Mouse (Mus musculus): ENCODE data around the gene Rpl37a. TPM values are rescaled to one million over a fixed set of nuclear protein-coding genes. Genes with fewer than 3 reads are reported as not detected.

Rpl37a gene
- polyA plus RNA-seq, 1 experiment from 2014 or later = 813 TPM

DNA sequence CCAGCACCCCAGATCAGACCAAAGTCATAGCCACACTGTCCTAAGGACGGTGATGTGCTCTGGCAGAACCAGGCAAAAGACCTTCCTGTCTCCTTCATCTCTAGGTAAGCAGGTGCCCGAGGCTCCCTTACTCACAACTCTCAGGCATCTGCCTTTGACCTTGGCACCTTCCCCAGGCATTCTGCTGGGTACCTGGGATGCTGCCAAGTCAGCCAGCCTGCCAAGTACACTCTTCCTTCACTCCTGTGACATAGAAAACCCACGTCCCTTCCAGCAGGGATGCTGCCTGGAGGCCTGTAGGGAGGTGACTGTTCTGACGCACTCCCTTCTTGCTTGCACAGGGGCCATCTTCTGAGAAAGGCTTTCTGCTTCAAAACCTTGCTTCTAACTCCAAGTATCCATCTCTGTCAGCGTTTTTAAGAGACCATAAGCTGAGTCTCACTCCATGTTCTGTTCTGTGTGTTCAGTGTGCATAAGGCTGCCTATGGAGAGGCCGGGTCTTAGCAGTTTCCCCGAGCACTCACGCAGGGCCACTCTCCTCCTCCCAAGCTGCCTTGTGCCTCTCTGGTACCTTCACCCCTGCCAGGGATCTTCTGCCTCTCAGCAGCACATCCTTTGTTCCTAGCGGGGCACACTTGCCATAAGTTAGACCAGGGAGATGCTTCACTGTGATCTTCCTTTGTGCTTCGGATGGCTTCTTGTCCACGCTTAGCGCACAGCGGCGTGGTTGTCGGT, 28.0 kb downstream of the Rpl37a start:
- Histone ChIP-seq H3K27ac (replicated peaks) (no peak overlapping the region), H3K9me3 (replicated peaks) (no peaks in the 10 kb centered on the region), H3K4me1 (replicated peaks) (no peaks in the 10 kb centered on the region), H3K9ac (no peak overlapping the region), H3K36me3 (replicated peaks) (no peaks in the 10 kb centered on the region), H3K27me3 (no peaks in the 10 kb centered on the region), H3K4me3 (replicated peaks) (no peak overlapping the region), H3K4me2 (no peak overlapping the region)
- no peak for ATAC-seq (ENCODE audit: insufficient read depth)
- 71% methylated on average over 15 of the region's 15 CpGs for WGBS (ENCODE audit: insufficient replicate concordance)

DNA sequence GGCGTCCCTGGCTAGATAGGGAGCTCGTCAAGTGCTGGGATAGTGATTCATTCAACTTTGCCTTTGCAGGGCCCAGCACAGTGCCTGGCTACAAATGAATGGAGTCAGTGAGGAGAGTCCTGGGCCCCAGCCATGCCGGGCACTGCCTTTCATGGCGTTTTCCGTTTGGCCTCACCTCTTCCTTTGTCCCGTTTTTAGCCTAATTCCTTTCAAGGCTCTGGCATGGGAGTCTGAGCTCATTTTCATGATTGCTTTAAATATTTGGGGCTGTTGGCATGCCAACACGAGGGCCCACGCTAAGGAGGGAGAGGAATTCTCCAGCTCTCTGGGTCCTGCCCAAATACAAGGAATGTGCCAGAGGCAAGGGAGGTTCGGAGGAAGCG, 28.6 kb downstream of the Rpl37a start:
- WGBS (ENCODE audit: insufficient replicate concordance) = 76% methylated on average over 10 of the region's 10 CpGs
- H3K9ac ChIP-seq = no peak overlapping the region
- no peak for ATAC-seq (ENCODE audit: insufficient read depth)
- no peaks in the 10 kb centered on the region for H3K9me3 ChIP-seq (replicated peaks)
- H3K27me3 ChIP-seq = no peaks in the 10 kb centered on the region
- H3K36me3 ChIP-seq (replicated peaks) = no peaks in the 10 kb centered on the region
- no peak overlapping the region for H3K27ac ChIP-seq (replicated peaks)
- no peak overlapping the region for H3K4me2 ChIP-seq
- no peak overlapping the region for H3K4me3 ChIP-seq (replicated peaks)
- no peaks in the 10 kb centered on the region for H3K4me1 ChIP-seq (replicated peaks)

DNA sequence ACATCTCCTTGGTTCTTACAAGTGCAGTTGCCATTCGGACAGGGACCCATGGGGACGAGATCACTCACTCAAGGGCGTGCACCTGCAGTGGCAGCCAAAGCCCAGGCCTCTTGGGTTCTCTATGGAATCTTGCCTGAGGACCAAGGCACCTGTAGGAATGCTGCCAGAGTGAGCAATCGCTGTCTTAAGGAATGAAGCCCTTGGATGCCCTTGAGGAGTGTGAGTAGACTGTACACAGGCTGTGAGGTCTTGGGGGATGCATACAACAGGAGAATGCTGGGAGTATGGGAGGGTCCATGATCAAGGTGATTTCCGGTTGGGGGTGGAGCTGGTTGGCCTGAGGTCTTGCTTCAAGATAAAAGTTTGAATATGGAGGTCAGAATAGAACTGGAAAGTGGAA, 30.3 kb downstream of the Rpl37a start:
- no peak for ATAC-seq (ENCODE audit: insufficient read depth)
- no peaks in the 10 kb centered on the region for H3K27me3 ChIP-seq
- WGBS (ENCODE audit: insufficient replicate concordance) = 61% methylated on average over 5 of the region's 5 CpGs

DNA sequence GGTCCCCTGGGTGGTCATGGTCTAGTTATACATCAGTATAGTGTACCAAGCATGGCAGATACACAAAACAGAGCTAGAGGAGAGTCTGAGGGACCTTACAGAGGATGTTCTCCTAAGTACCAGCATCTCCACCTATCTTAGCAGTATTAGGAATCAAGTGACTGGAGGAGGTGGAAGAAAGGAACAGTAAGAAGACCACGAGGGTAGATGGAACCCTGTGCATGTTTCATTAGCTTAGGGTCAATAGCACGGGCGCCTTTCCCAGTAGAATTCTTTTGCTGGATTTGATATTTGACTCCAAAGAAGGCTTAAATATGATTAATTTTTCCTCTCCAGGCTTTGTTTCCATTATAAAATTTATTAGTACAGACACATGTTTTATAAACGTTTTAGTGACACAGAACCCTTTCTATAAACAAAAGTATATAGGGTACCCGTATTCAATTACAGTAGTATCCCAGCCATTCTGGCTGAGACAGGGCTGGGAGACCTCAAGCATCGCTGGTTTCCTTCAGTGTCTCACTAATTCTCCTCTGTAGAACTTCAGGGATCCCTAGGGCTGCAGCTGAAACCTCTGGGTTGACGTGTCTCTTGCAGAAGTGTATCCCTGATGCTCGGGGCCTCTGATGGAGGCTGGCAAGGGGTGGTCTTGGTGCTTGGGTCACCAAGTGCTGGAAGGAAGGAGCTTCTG, 33.9 kb downstream of the Rpl37a start:
- Histone ChIP-seq H3K9me3 (replicated peaks) (no peaks in the 10 kb centered on the region), H3K27me3 (no peaks in the 10 kb centered on the region), H3K4me2 (no peak overlapping the region), H3K4me3 (replicated peaks) (no peak overlapping the region), H3K9ac (no peak overlapping the region), H3K27ac (replicated peaks) (no peak overlapping the region), H3K4me1 (replicated peaks) (no peaks in the 10 kb centered on the region), H3K36me3 (replicated peaks) (no peaks in the 10 kb centered on the region)
- no peak for ATAC-seq (ENCODE audit: insufficient read depth)
- WGBS (ENCODE audit: insufficient replicate concordance) = 58% methylated on average over 8 of the region's 8 CpGs

More for the DNA sequence above, 30.3 kb downstream of the Rpl37a start:
- H3K4me2 ChIP-seq = no peak overlapping the region
- no peak overlapping the region for H3K4me3 ChIP-seq (replicated peaks)
- H3K4me1 ChIP-seq (replicated peaks) = no peaks in the 10 kb centered on the region
- H3K27ac ChIP-seq (replicated peaks) = no peak overlapping the region
- no peaks in the 10 kb centered on the region for H3K9me3 ChIP-seq (replicated peaks)
- H3K36me3 ChIP-seq (replicated peaks) = no peaks in the 10 kb centered on the region
- H3K9ac ChIP-seq = no peak overlapping the region

DNA sequence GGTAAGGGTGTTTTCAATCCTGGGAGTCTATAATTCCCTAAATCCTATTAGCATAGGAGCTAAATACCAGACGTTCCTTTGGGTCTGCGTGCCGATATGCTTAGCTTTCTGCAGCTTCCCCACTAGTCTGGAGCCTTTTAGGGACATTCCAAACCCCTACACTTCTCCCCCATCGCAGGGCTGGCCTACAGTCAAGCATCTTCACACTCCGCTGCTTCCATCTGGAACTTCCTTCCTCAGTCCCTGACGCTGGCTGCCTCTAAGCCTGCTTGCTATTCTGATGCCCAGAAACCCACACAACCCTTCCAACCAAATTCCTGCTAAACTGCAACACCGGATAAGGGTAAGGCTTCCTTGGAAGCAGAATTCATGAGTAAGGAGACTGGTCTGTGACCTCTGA, 35.3 kb downstream of the Rpl37a start:
- Histone ChIP-seq H3K27ac (replicated peaks) (no peak overlapping the region), H3K9me3 (replicated peaks) (no peaks in the 10 kb centered on the region), H3K27me3 (no peaks in the 10 kb centered on the region), H3K36me3 (replicated peaks) (no peaks in the 10 kb centered on the region), H3K4me3 (replicated peaks) (no peak overlapping the region), H3K4me2 (no peak overlapping the region), H3K9ac (no peak overlapping the region), H3K4me1 (replicated peaks) (no peaks in the 10 kb centered on the region)
- no peak for ATAC-seq (ENCODE audit: insufficient read depth)
- 62% methylated on average over 7 of the region's 7 CpGs for WGBS (ENCODE audit: insufficient replicate concordance)

DNA sequence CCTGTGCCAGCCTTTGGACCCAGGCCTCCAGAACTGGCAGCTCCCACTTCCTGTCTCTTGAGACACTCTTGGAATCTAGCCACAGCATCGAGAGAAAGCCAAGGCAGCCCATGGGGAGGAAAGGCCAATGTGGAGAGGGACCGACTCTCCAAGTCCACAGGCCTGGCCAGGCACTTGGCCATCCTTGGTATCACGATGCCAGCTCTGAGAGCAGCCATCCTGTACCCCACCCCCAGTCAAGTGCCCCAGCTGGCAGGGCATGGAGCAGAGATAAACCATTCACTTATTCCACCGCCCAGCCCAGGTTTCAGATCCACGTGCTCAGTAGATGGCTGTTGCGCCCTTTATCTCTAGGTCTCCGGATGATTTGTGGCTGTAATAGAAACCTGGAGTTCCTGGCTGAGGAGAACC, 40.3 kb downstream of the Rpl37a start:
- H3K27ac ChIP-seq (replicated peaks) = no peak overlapping the region
- ATAC-seq (ENCODE audit: insufficient read depth) = no peak
- H3K9ac ChIP-seq = no peak overlapping the region
- 60% methylated on average over 7 of the region's 7 CpGs for WGBS (ENCODE audit: insufficient replicate concordance)
- H3K27me3 ChIP-seq = no peaks in the 10 kb centered on the region
- H3K4me2 ChIP-seq = no peak overlapping the region
- no peaks in the 10 kb centered on the region for H3K36me3 ChIP-seq (replicated peaks)
- H3K4me1 ChIP-seq (replicated peaks) = no peaks in the 10 kb centered on the region
- no peaks in the 10 kb centered on the region for H3K9me3 ChIP-seq (replicated peaks)
- no peak overlapping the region for H3K4me3 ChIP-seq (replicated peaks)

DNA sequence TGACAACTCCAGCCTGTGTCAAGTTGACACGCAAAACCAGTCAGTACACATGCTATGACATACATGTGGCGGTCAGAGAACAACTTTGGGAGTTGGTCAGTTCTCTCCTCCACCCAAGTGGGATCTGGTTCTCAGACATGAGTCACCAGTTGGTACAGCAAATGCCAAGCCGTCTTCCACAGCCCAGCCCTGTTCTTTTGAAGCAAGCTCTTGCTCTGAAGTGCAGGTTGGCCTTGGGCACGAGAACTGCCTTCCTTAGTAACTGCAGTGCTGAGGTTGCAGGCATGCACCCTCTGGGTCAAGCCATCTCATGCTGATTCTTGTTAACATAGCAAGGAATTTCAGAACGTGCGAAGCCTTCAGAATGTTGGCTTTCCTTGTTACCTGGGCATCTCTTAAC, 42.1 kb downstream of the Rpl37a start:
- 58% methylated on average over 6 of the region's 6 CpGs for WGBS (ENCODE audit: insufficient replicate concordance)
- Histone ChIP-seq H3K36me3 (replicated peaks) (no peaks in the 10 kb centered on the region), H3K27me3 (no peaks in the 10 kb centered on the region), H3K4me2 (no peak overlapping the region), H3K4me3 (replicated peaks) (no peak overlapping the region), H3K9ac (no peak overlapping the region), H3K4me1 (replicated peaks) (no peaks in the 10 kb centered on the region), H3K27ac (replicated peaks) (no peak overlapping the region), H3K9me3 (replicated peaks) (no peaks in the 10 kb centered on the region)
- ATAC-seq (ENCODE audit: insufficient read depth) = no peak

DNA sequence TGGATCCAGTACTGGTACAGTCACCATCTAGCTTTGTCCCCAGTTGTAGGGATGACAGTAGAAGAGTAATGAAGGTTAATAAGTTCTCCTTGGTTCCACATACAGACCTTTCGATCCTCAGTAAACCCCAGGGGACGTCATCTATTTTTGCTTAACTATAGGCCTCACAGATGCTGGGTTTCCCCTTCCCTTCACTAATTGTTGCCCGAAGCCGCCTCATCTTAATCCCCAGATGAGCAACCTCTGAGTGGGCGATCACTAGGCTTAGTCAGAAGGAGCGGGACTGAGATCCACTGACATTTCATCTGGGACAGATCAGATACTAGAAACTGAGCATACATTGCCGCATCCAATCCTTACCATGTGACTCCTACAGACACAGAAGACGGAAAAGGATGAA, 44.1 kb downstream of the Rpl37a start:
- 68% methylated on average over 8 of the region's 8 CpGs for WGBS (ENCODE audit: insufficient replicate concordance)
- Histone ChIP-seq H3K9ac (no peak overlapping the region), H3K4me3 (replicated peaks) (no peak overlapping the region), H3K27me3 (no peaks in the 10 kb centered on the region), H3K4me2 (no peak overlapping the region), H3K36me3 (replicated peaks) (no peaks in the 10 kb centered on the region), H3K4me1 (replicated peaks) (no peaks in the 10 kb centered on the region), H3K9me3 (replicated peaks) (no peaks in the 10 kb centered on the region), H3K27ac (replicated peaks) (no peak overlapping the region)
- no peak for ATAC-seq (ENCODE audit: insufficient read depth)

DNA sequence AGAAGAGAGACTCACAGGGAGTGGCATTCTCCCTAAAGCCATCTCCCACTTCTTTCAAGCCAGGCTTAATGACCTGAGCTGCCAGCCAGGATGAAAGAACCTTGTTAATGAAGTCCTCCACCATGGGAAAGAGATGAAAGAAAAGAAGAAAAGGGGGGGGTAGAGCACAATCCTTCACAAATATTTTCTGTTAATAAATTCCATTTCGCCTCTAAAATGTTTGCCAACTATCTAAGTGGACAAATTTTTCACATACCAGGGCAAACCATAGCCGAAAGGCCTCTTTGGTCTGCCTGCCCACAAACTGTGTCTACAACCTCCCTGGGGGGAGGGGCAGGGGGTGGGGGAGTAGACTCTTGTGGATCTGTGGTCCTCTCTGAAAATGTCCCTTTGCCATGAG, 44.7 kb downstream of the Rpl37a start:
- Histone ChIP-seq H3K36me3 (replicated peaks) (no peaks in the 10 kb centered on the region), H3K9ac (no peak overlapping the region), H3K9me3 (replicated peaks) (no peaks in the 10 kb centered on the region), H3K27ac (replicated peaks) (no peak overlapping the region), H3K4me1 (replicated peaks) (no peaks in the 10 kb centered on the region), H3K27me3 (no peaks in the 10 kb centered on the region), H3K4me2 (no peak overlapping the region), H3K4me3 (replicated peaks) (no peak overlapping the region)
- WGBS (ENCODE audit: insufficient replicate concordance) = 58% methylated on average over 2 of the region's 2 CpGs
- ATAC-seq (ENCODE audit: insufficient read depth) = no peak

DNA sequence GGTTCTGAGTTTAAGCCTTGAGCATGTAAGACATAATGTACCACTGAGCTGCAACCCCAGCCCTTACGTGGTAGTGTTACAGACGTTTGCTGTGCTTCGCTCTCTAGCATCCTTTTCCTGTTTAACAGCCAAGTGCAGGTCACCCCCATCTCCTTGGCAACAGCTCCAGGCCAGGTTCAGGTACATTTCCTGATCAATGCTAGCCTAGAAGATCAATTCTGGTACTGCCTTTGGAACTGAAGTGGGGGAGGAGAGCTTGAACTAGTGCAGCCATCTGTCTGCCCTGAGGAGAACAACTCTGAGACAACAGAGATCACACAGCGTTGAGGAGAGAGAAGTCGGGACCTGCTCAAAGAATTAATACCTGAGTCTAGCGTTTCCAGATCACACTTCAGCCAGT, 48.7 kb downstream of the Rpl37a start:
- no peaks in the 10 kb centered on the region for H3K36me3 ChIP-seq (replicated peaks)
- H3K4me2 ChIP-seq = no peak overlapping the region
- no peak for ATAC-seq (ENCODE audit: insufficient read depth)
- no peak overlapping the region for H3K9ac ChIP-seq
- H3K4me1 ChIP-seq (replicated peaks) = no peaks in the 10 kb centered on the region
- H3K9me3 ChIP-seq (replicated peaks) = no peaks in the 10 kb centered on the region
- H3K4me3 ChIP-seq (replicated peaks) = no peak overlapping the region
- WGBS (ENCODE audit: insufficient replicate concordance) = 63% methylated on average over 6 of the region's 6 CpGs
- no peaks in the 10 kb centered on the region for H3K27me3 ChIP-seq
- H3K27ac ChIP-seq (replicated peaks) = no peak overlapping the region

Data from liver, embryonic 15.5 days (tissue).